Mouse (Mus musculus): ENCODE results near the gene Stk26.

Gene Stk26

GRCm38 (mm10) chrX:50926893-50927545, 86.2 kb downstream of the Stk26 start:
- no peak for ATAC-seq (ENCODE audit: low TSS enrichment)

DNA sequence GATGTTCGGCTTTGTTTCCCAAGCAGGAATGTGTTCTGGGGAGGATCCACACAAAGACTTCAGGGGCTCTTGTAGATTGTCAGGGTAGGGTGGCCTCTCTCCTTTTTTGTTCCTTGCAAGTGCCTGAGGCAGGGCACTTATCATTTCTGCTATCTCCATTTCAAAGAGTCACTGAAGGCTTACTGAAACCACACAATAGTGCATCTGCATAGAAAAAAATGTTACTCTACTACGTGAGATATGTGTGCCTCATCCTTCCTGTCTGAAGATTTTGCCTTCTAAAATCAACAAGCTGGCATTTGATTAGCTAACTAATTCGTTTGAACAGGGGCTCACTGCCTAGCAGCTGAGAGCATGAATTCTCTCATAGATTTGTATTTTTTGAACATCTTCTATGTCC, 89.5 kb downstream of the Stk26 start:
- no peak for ATAC-seq (ENCODE audit: low TSS enrichment)

- ATAC-seq (ENCODE audit: low TSS enrichment): no peak
Measured at GRCm38 (mm10) chrX:50937117-50937516, 96.3 kb downstream of the Stk26 start.

GRCm38 (mm10) chrX:50942610-50943009, 101.8 kb downstream of the Stk26 start, which contains the start of gene Frmd7:
Frmd7 (minus strand) TSS chrX:50942710.
- ATAC-seq (ENCODE audit: low TSS enrichment): no peak

All from frontal cortex, adult (tissue).